Mouse (Mus musculus): ENCODE measurements around the gene Nradd. TPM values are rescaled to one million over a fixed set of nuclear protein-coding genes. Genes with fewer than 3 reads are reported as not detected.

The Nradd gene
- total RNA-seq (2023) = 5.7 TPM

DNA sequence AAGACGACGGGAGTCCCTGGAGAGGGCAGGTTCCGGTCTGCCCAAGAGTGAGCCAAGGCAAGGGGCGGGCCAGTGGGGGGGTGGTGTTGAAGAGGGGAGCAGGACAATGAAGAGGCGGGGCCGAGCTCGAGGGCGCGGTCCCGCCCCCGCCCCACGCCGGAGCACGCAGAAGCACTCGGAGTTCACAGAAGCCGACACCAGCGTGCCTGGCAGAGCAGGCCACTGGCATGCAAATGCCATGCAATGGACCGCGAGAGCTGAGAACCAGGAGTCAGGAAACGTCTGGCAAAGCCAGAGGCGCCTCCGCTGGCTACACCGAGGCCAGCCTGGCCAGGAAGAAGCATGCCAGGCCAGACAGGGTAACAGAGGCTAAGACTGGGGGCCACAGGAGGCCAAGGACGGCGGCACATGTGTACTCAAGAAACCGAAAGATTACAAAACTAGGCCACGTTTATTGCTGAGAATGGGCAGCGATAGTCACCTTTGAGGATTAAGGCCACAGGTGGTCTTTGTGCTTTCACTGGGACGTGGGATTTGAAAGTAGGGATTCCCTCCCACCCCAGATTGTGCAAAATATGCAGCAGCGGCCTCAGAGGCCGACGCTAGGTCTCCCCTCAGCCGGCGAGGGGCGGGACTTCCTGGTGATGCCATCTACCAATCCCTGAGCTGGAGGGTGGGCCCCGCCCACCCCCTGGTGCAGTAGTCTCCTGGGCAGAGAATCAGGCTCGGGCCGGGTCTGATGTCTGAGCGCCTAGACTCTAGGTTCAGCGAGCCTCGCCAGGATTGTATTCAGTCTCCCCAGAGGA is at the start of gene Nradd:
Gene Nradd (minus strand): TSS at position 92 of the 806 bp plus-strand sequence.

DNA sequence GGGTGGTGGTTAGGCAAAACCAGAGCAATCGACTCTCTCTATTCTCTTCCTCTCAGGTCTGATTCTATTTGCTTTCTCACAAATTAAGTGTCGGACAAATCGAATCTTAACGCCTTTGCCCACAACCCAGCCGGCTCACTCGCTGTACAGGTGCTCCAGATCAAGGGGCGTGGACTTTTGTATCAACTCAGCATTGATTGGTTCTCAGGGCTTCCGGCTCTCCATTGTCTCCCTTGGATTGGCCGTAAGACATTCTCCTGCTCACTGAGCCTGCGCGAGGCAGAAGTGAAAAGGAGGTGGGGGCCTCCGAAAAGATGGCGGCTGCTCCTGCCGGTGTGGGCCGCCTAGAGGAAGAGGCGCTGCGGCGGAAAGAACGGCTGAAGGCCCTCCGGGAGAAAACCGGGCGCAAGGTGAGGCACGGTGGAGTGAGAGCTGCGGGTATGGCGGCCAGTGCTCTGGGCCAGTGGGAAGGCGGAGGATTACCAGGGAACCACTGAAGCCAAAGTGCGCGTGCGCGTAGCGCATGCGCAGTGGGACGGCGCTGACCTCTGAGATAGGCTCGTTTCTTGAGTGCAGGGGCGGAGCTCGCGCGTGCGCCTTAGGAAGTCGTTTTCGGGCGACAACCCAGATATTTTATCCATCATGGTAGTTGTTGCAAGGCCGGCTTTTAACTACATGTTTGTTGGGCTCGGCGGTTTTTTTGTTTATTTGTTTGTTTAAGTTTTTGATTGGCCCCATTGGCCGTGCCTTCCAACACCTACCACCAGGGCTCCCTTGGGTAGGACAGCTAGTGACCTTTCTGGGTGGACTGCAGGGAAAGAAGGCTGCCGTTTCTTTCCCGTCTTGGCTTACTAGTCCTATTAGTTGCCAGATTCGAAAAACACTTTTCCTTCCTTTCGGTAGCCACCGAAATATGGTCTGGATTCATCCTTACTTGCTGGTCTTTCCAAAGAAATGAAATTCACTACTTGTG is 32.3 kb upstream of the Nradd start, which contains the start of gene Ccdc12:
Gene Ccdc12 (plus strand): TSS at position 255 of the 973 bp plus-strand sequence.

DNA sequence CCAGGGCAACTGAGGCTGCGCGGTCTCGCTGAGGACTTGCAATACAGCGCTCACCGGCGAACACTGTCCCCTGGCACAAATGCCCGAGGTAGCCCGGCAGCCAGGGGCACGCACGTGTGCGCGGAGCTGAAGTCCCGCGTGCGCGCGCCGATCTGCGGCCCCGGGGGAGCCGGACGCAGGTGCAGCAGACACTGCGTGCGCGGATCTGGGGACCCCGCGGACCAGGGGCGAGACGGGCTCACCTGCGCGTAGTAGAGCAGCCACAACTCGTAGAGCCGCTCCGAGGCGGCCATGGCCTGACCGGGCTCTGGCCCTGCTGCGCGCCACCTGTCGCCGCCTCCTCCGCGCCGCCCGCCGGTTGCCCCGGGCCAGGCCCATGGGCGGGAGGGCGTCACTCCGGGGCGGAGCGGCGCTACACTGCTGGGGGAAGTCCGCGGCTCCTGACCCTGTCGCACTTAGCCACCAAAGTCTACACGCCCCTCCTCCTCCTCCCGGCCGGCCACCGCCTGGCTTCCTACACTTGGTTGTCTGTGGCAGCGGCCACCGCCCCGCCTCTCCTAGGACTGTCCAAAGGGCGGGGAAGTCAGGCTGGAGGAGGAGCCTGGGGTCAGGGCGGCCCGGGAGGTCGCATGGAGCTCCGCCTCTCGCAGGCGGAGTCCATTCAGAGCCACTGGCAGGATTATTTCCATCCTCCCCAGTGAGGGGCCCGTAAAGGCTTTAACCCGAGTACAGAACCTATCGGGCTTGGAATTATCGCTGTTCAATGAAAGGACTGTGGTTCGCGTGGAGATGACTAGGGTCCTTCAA is 29.6 kb upstream of the Nradd start, which contains the start of gene Nbeal2:
Gene Nbeal2 (minus strand): TSS at position 507 of the 807 bp plus-strand sequence.

Other genes with a start within 250 kb of the Nradd start
- gene Ptpn23, start 216.2 kb downstream of the Nradd start, total RNA-seq (2023) = 64.4 TPM
- 5.6 TPM for gene Ngp, start 204.7 kb downstream of the Nradd start, total RNA-seq (2023)
- 35.7 TPM for gene Klhl18, start 147.8 kb downstream of the Nradd start, total RNA-seq (2023)
- gene Kif9, start 147.5 kb downstream of the Nradd start, total RNA-seq (2023) = 0.27 TPM
- 134 TPM for gene Setd2, start 91.9 kb downstream of the Nradd start, total RNA-seq (2023)
- 81.3 TPM for gene Nbeal2, start 29.7 kb upstream of the Nradd start, total RNA-seq (2023)
- 83.5 TPM for gene Ccdc12, start 32.1 kb upstream of the Nradd start, total RNA-seq (2023)
- gene Myl3, start 117.4 kb upstream of the Nradd start, total RNA-seq (2023) = not detected
- not detected for gene Pth1r, start 122.7 kb upstream of the Nradd start, total RNA-seq (2023)
- gene Prss42, start 173.7 kb upstream of the Nradd start, total RNA-seq (2023) = not detected
- not detected for gene Prss44, start 189.5 kb upstream of the Nradd start, total RNA-seq (2023)
- not detected for gene Prss43, start 202.2 kb upstream of the Nradd start, total RNA-seq (2023)
- not detected for gene Prss45, start 210.1 kb upstream of the Nradd start, total RNA-seq (2023)
- gene Prss46, start 220.1 kb upstream of the Nradd start, total RNA-seq (2023) = not detected
- not detected for gene Prss50, start 233.5 kb upstream of the Nradd start, total RNA-seq (2023)

Data from CD4-positive naive resting alpha-beta T cell, adult 57 days (primary cell).